In the genomic region with DNA sequence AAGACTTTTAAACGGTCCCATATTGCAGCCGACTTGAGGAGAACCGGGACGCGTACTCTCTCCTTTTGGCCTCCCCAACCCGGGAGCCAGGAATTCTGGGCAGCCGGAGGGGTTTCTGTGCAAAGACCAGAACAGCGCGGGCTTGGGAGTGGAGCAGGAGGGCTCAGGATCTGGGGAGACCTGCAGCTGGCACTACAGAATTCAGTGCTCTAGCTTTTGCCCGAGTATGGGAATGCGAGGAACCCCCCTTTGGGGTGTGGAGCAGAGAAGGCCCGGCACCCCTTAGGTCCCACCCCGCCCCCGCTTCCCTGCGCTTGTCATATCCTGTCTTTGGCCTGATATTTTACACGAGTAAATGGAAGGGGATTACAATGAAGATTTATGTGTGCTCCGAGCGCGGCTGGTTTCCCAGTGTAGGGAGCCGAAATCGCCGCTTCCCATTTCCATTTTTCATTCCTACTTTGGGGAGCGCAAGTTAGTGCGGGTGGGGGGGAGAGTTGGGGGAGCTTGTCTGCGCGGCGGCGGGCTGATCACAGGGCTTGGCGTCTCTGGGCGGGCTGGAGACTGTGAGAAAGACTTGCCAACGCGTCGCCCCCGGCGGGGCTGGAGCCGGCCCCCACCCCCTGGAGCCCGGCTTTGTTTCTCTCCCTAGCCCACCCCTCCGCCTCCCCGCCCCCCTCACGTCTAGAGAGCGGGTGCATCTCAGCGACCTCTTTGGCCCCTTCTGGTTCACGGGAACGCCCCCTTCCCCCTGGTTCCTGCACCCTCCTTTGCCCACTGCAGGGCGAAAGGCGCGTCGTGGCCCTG, we compare ENCODE assay signal across 7 mouse cellular contexts. TPM values are rescaled to one million over a fixed set of nuclear protein-coding genes. Genes with fewer than 3 reads are reported as not detected.
DNase-seq lines count a peak whose midpoint lies in the region; ATAC-seq and TF ChIP-seq lines count a peak whose summit lies in the region.

No protein-coding gene starts in this region.

- H3K4me2 ChIP-seq in forebrain, embryonic 13.5 days: peak overlapping the region; percentile 92
- H3K4me2 ChIP-seq in liver, embryonic 12.5 days: peak overlapping the region; percentile 12; the same call in 1 of the 2 replicates

- H3K36me3 ChIP-seq in forebrain, embryonic 13.5 days (ENCODE audit: poor library complexity, severe bottlenecking): peaks cover 10% of the 10 kb centered on the region; the same call in 1 of the 2 replicates
- no peaks in the 10 kb centered on the region for H3K36me3 ChIP-seq in liver, embryonic 12.5 days

- TF ChIP-seq CTCF in layer of hippocampus, adult 2 months (conservative IDR thresholded peaks at IDR 0.05): no peak

- peaks cover 63% of the 10 kb centered on the region for H3K4me1 ChIP-seq in forebrain, embryonic 13.5 days
- H3K4me1 ChIP-seq in liver, embryonic 12.5 days: peaks cover 43% of the 10 kb centered on the region

- peak overlapping the region; percentile 69 for H3K4me3 ChIP-seq in forebrain, embryonic 13.5 days
- H3K4me3 ChIP-seq in liver, embryonic 12.5 days: 0 out of 2 replicates have a peak overlapping the region, but pooled peaks have one; percentile 8
- no peak overlapping the region for H3K4me3 ChIP-seq in layer of hippocampus, adult 2 months

- peak; percentile 8 for DNase-seq in thymus, postnatal 0 days (ENCODE audit: low spot score)
- DNase-seq in thymus, postnatal 10 days (ENCODE audit: low spot score in 2 of 2): no peak
- no peak for DNase-seq in layer of hippocampus, adult 2 months (ENCODE audit: low spot score in 2 of 2)
- DNase-seq in T-cell, adult 2 months (ENCODE audit: low spot score): no peak
- DNase-seq in left cerebral cortex, adult 8-10 months (ENCODE audit: low spot score in 2 of 2): no peak

- under 1% methylated on average over 47 of the region's 48 CpGs for WGBS in forebrain, embryonic 13.5 days
- WGBS in liver, embryonic 12.5 days (ENCODE audit: insufficient replicate concordance): 2% methylated on average over 45 of the region's 48 CpGs

- peak overlapping the region; percentile 97 for H3K27ac ChIP-seq in forebrain, embryonic 13.5 days
- no peak overlapping the region for H3K27ac ChIP-seq in liver, embryonic 12.5 days
- H3K27ac ChIP-seq in layer of hippocampus, adult 2 months: no peak overlapping the region; the same call in 1 of the 2 replicates

- H3K27me3 ChIP-seq in forebrain, embryonic 13.5 days: peaks cover 89% of the 10 kb centered on the region
- H3K27me3 ChIP-seq in liver, embryonic 12.5 days (replicated peaks): peaks cover 100% of the 10 kb centered on the region

- H3K9ac ChIP-seq in forebrain, embryonic 13.5 days: peak overlapping the region; percentile 90
- H3K9ac ChIP-seq in liver, embryonic 12.5 days: no peak overlapping the region

- no peaks in the 10 kb centered on the region for H3K9me3 ChIP-seq in forebrain, embryonic 13.5 days (replicated peaks)
- no peaks in the 10 kb centered on the region for H3K9me3 ChIP-seq in liver, embryonic 12.5 days (replicated peaks)

- ATAC-seq in forebrain, embryonic 13.5 days: peak; percentile 29
- ATAC-seq in liver, embryonic 12.5 days: no peak

RNA-seq across cellular contexts. Expression of a gene that starts 5.7 kb away (rescaled TPM):
- 0.05 TPM in 1 of 2 replicates, not detected in the other for polyA plus RNA-seq in thymus, postnatal 0 days (2015; fragmentation: Nextera tagmentation; extraction: Ambion mirVana)
- 71.0 and 83.2 TPM in 2 replicates for polyA plus RNA-seq in forebrain, embryonic 13.5 days (2015; fragmentation: Nextera tagmentation; extraction: Ambion mirVana)
- polyA plus RNA-seq in liver, embryonic 12.5 days (2016; fragmentation: Nextera tagmentation; extraction: Ambion mirVana): 0.08 and 0.12 TPM in 2 replicates
- total RNA-seq in layer of hippocampus, adult 2 months (2021): 1 to 10 TPM; 4.5 to 4.8 TPM
- total RNA-seq in left cerebral cortex, adult 8-10 months (2022): 1 to 10 TPM; 4.8 to 8.6 (median 6.8) TPM

RNA-seq across cellular contexts. Expression of a gene that starts 12.9 kb away (rescaled TPM):
- polyA plus RNA-seq in thymus, postnatal 0 days (2015; fragmentation: Nextera tagmentation; extraction: Ambion mirVana): 0.12 and 0.44 TPM in 2 replicates
- 278 and 287 TPM in 2 replicates for polyA plus RNA-seq in forebrain, embryonic 13.5 days (2015; fragmentation: Nextera tagmentation; extraction: Ambion mirVana)
- 0.19 and 0.23 TPM in 2 replicates for polyA plus RNA-seq in liver, embryonic 12.5 days (2016; fragmentation: Nextera tagmentation; extraction: Ambion mirVana)
- 10 to 100 TPM; 15.4 to 17.5 TPM for total RNA-seq in layer of hippocampus, adult 2 months (2021)
- 10 to 100 TPM; 17.8 to 23.6 (median 19.4) TPM for total RNA-seq in left cerebral cortex, adult 8-10 months (2022)

Comparison
In these comparisons a context has a peak if more than half of its experiments do, and no peak if none do; other contexts are left out.
1. RNA of a gene that starts 5.7 kb away (polyA plus RNA-seq): 71.0 to 83.2 TPM in forebrain, embryonic 13.5 days; 0.08 to 0.12 TPM in liver, embryonic 12.5 days and 0.05 TPM in thymus, postnatal 0 days; every median in the first group is over 10 times any median in the second.
2. RNA of a gene that starts 12.9 kb away (polyA plus RNA-seq): 278 to 287 TPM in forebrain, embryonic 13.5 days; 0.19 to 0.23 TPM in liver, embryonic 12.5 days and 0.12 to 0.44 TPM in thymus, postnatal 0 days; every median in the first group is over 100 times any median in the second.